Mouse (Mus musculus) lung, postnatal 0 days (tissue): ENCODE measurements around the gene Eno3.

Experiments used
- CTCF ChIP-seq: IDR thresholded peaks from 2 replicates; pipeline ENCODE4 v1.5.1; 2016; ENCODE audit warnings: antibody characterized with exemption, mild to moderate bottlenecking
- EP300 ChIP-seq: IDR thresholded peaks from 2 replicates; pipeline ENCODE4 v1.6.1; 2016; ENCODE audit warnings: antibody characterized with exemption, mild to moderate bottlenecking, control low read depth

- TF ChIP-seq CTCF: no peak
- TF ChIP-seq EP300: no peak
Measured at GRCm38 (mm10) chr11:70693504-70693903, 36.5 kb downstream of the Eno3 start.
